ENCODE assay signal across 13 mouse cellular contexts in genomic region chr5:120135823-120136222, GRCm38 (mm10). TPM values are rescaled to one million over a fixed set of nuclear protein-coding genes. Genes with fewer than 3 reads are reported as not detected.
A peak's percentile ranks its signal among the peaks of the same experiment; 100 is the strongest.
DNase-seq lines count a peak whose midpoint lies in the region; ATAC-seq and TF ChIP-seq lines count a peak whose summit lies in the region.
"Had no signal": no experiment of that assay in that cellular context is flagged by ENCODE, and none has a peak within 500 bp of the region (broad histone marks: within the 10 kb centered on the region; RNA-seq: fewer than 3 reads in every experiment).

No protein-coding gene starts in this region.

- H3K27ac ChIP-seq in heart, embryonic 13.5 days (replicated peaks) = peak overlapping the region; percentile 21
- H3K27ac ChIP-seq in liver, postnatal 0 days (ENCODE audit: low read depth) = peak overlapping the region; percentile 60
- H3K27ac ChIP-seq: embryonic facial prominence, embryonic 15.5 days; macrophage had no signal

- TF ChIP-seq EP300 in liver, postnatal 0 days (IDR thresholded peaks at IDR 0.05; ENCODE audit: low read depth) = no peak

- DNase-seq in heart, adult 18-20 months = no peak
- peak; percentile 35 for DNase-seq in 416B (ENCODE audit: low read depth)
- DNase-seq in liver, postnatal 0 days = peak; percentile 33
- DNase-seq in gastrocnemius, postnatal 25 days = no peak
- no peak for DNase-seq in left cerebral cortex, adult 11 months (ENCODE audit: low spot score)
- DNase-seq: cerebellum, adult 2 months; kidney, adult 2 months; thymus, adult 18-20 months had no signal

- H3K4me3 ChIP-seq in heart, embryonic 13.5 days = peak overlapping the region; percentile 4; the same call in 1 of the 2 replicates
- H3K4me3 ChIP-seq in erythroblast, embryonic 14.5 days (replicated peaks) = peak overlapping the region; percentile 58
- H3K4me3 ChIP-seq in liver, postnatal 0 days (ENCODE audit: low read depth, low read length) = peak overlapping the region; percentile 16; the same call in 1 of the 2 replicates
- H3K4me3 ChIP-seq: embryonic facial prominence, embryonic 15.5 days had no signal

- no peak for ATAC-seq in heart, embryonic 13.5 days (ENCODE audit: extremely low read depth, insufficient number of reproducible peaks, low FRiP score, low TSS enrichment)
- peak; percentile 37 for ATAC-seq in liver, postnatal 0 days
- no peak for ATAC-seq in CD4-positive, CD25-positive, alpha-beta regulatory T cell, adult 4 months

- H3K9ac ChIP-seq in heart, embryonic 13.5 days = peak overlapping the region; percentile 8; the same call in 1 of the 2 replicates
- no peak overlapping the region; the same call in 1 of the 2 replicates for H3K9ac ChIP-seq in liver, postnatal 0 days (replicated peaks)
- H3K9ac ChIP-seq: embryonic facial prominence, embryonic 15.5 days had no signal

- H3K36me3 ChIP-seq in heart, embryonic 13.5 days = peaks cover 49% of the 10 kb centered on the region
- peaks cover 97% of the 10 kb centered on the region for H3K36me3 ChIP-seq in erythroblast, embryonic 14.5 days (ENCODE audit: control insufficient read depth)
- peaks cover 18% of the 10 kb centered on the region for H3K36me3 ChIP-seq in liver, postnatal 0 days (replicated peaks; ENCODE audit: insufficient read depth, low read length)

- peak overlapping the region; percentile 45 for H3K4me2 ChIP-seq in heart, embryonic 13.5 days
- H3K4me2 ChIP-seq in liver, postnatal 0 days (ENCODE audit: low read depth, low read length) = peak overlapping the region; percentile 64
- H3K4me2 ChIP-seq: embryonic facial prominence, embryonic 15.5 days had no signal

- H3K4me1 ChIP-seq in heart, embryonic 13.5 days = peaks cover 45% of the 10 kb centered on the region
- H3K4me1 ChIP-seq in erythroblast, embryonic 14.5 days (ENCODE audit: control insufficient read depth) = peaks cover 97% of the 10 kb centered on the region
- H3K4me1 ChIP-seq in liver, postnatal 0 days (ENCODE audit: insufficient read depth) = peaks cover 48% of the 10 kb centered on the region
- H3K4me1 ChIP-seq: embryonic facial prominence, embryonic 15.5 days had no signal

- H3K27me3 ChIP-seq in heart, embryonic 13.5 days (replicated peaks) = no peaks in the 10 kb centered on the region
- H3K27me3 ChIP-seq in erythroblast, embryonic 14.5 days (ENCODE audit: control insufficient read depth) = no peaks in the 10 kb centered on the region
- no peaks in the 10 kb centered on the region for H3K27me3 ChIP-seq in liver, postnatal 0 days (ENCODE audit: insufficient read depth, low read length)
- H3K27me3 ChIP-seq: embryonic facial prominence, embryonic 15.5 days had no signal

- TF ChIP-seq CTCF in liver, postnatal 0 days (IDR thresholded peaks at IDR 0.05; ENCODE audit: low read depth) = no peak

- H3K9me3 ChIP-seq in heart, embryonic 13.5 days = no peaks in the 10 kb centered on the region
- H3K9me3 ChIP-seq in erythroblast, embryonic 14.5 days (ENCODE audit: control insufficient read depth, low read length) = no peaks in the 10 kb centered on the region
- no peaks in the 10 kb centered on the region for H3K9me3 ChIP-seq in liver, postnatal 0 days (ENCODE audit: low read length)
- H3K9me3 ChIP-seq: embryonic facial prominence, embryonic 15.5 days had no signal

- WGBS in heart, embryonic 13.5 days = 21% methylated on average over 3 of the region's 3 CpGs
- WGBS in liver, postnatal 0 days (ENCODE audit: insufficient replicate concordance) = 21% methylated on average over 3 of the region's 3 CpGs

RNA-seq across cellular contexts. Expression of gene Rbm19, which starts 19.6 kb away (rescaled TPM):
- 14.6 and 16.8 TPM in 2 replicates for polyA plus RNA-seq in heart, embryonic 13.5 days (2015; fragmentation: Nextera tagmentation; extraction: Ambion mirVana)
- 10 to 100 TPM; 18.4 to 18.5 TPM for total RNA-seq in heart, adult 18-20 months (2021)
- polyA plus RNA-seq in erythroblast, embryonic 14.5 days (2012) = 2.3 and 3.2 TPM in 2 replicates
- 6.8 and 6.9 TPM in 2 replicates for polyA plus RNA-seq in liver, postnatal 0 days (2015; fragmentation: Nextera tagmentation; extraction: Ambion mirVana)
- 10 to 100 TPM; 16.8 to 18.5 TPM for total RNA-seq in gastrocnemius, postnatal 25 days (2021)
- polyA plus RNA-seq in CD4-positive, CD25-positive, alpha-beta regulatory T cell, adult 4 months (2017; shearing (Covaris generic)) = 10 to 100 TPM; 14.0 to 23.1 TPM

Comparison
In these comparisons a context has a peak if more than half of its experiments do, and no peak if none do; other contexts are left out.
1. H3K4me3 ChIP-seq: peak in every context shown above with its lines; median percentile 58 in erythroblast, embryonic 14.5 days; 16 in liver, postnatal 0 days; 4 in heart, embryonic 13.5 days.
2. DNase-seq: peak in 416B (single experiment) and liver, postnatal 0 days (single experiment); none in heart, adult 18-20 months (0 of 2), gastrocnemius, postnatal 25 days (single experiment) and left cerebral cortex, adult 11 months (single experiment).